Mouse (Mus musculus) hindbrain, embryonic 12.5 days (tissue): Measurements from ENCODE around the gene St6gal2. TPM values are rescaled to one million over a fixed set of nuclear protein-coding genes. Genes with fewer than 3 reads are reported as not detected.

Source experiments
- ATAC-seq: fragments of 200-750 bp; cut with Nextera tagmentation; 2 replicates; pipeline ENCODE4 v1.8.0; 2017; ENCODE audit warnings: moderate TSS enrichment; ENCODE audit not compliant: low FRiP score
- H3K27ac ChIP-seq: fragments of 300-500 bp; sonication (generic); 2 replicates; pipeline ENCODE4 v1.5.1; 2016; ENCODE audit warnings: mild to moderate bottlenecking
- H3K27me3 ChIP-seq: fragments of 300-500 bp; sonication (generic); 2 replicates; pipeline ENCODE4 v1.6.1; 2016; ENCODE audit warnings: mild to moderate bottlenecking
- H3K36me3 ChIP-seq: fragments of 300-500 bp; sonication (generic); 2 replicates; pipeline ENCODE4 v1.6.1; 2016; ENCODE audit warnings: mild to moderate bottlenecking
- H3K4me1 ChIP-seq: fragments of 300-500 bp; sonication (generic); 2 replicates; pipeline ENCODE4 v1.6.1; 2016
- H3K4me2 ChIP-seq: fragments of 300-500 bp; sonication (generic); replicated peaks from 2 replicates; pipeline ENCODE4 v1.6.1; 2016; ENCODE audit warnings: mild to moderate bottlenecking
- H3K4me3 ChIP-seq: fragments of 300-500 bp; sonication (generic); 2 replicates; pipeline ENCODE4 v1.5.1; 2016; ENCODE audit warnings: mild to moderate bottlenecking
- H3K9ac ChIP-seq: fragments of 300-500 bp; sonication (generic); 2 replicates; pipeline ENCODE4 v1.6.1; 2016; ENCODE audit warnings: mild to moderate bottlenecking, moderate library complexity
- H3K9me3 ChIP-seq: fragments of 300-500 bp; sonication (generic); replicated peaks from 2 replicates; pipeline ENCODE4 v1.6.1; 2016; ENCODE audit warnings: mild to moderate bottlenecking
- WGBS: fragments of 180-500 bp; shearing (Covaris S2); methylation state at CpG from one replicate; pipeline ENCODE4 v1.1.7; 2016; 5-methylcytosine and 5-hydroxymethylcytosine counted together
- polyA plus RNA-seq: library from polyadenylated mRNA; unstranded; fragments of >200 nt; fragmentation: Nextera tagmentation; extraction: Ambion mirVana; gene quantifications from 2 replicates; pipeline ENCODE4 v1.2.1, GENCODE M21; 2016

The St6gal2 gene
- polyA plus RNA-seq = 12.5 and 15.0 TPM in 2 replicates

GRCm38 (mm10) chr17:55445250-55446184 is at the start of gene St6gal2:
Gene St6gal2, plus strand, starts transcription at chr17:55445382.
- peak within 1 kb of the TSS; percentile 93 for H3K27ac ChIP-seq
- no peaks in the 10 kb centered on the region for H3K36me3 ChIP-seq
- H3K27me3 ChIP-seq = no peaks in the 10 kb centered on the region
- peak within 1 kb of the TSS; percentile 82 for H3K9ac ChIP-seq
- H3K4me2 ChIP-seq = peak within 1 kb of the TSS; percentile 77
- no peaks in the 10 kb centered on the region for H3K9me3 ChIP-seq
- peak within 1 kb of the TSS; percentile 75 for H3K4me3 ChIP-seq
- peaks cover 13% of the 10 kb centered on the region; the same call in 1 of the 2 replicates for H3K4me1 ChIP-seq
- WGBS = 0% methylated on average over 71 of the region's 84 CpGs
- peak; percentile 93 for ATAC-seq

- ATAC-seq = no peak
- WGBS = 91% methylated on average over 2 of the region's 2 CpGs
- no peaks in the 10 kb centered on the region for H3K9me3 ChIP-seq
- H3K9ac ChIP-seq = no peak overlapping the region
- no peak overlapping the region for H3K27ac ChIP-seq
- H3K27me3 ChIP-seq = no peaks in the 10 kb centered on the region
- H3K36me3 ChIP-seq = no peaks in the 10 kb centered on the region
- no peak overlapping the region for H3K4me3 ChIP-seq
- no peaks in the 10 kb centered on the region for H3K4me1 ChIP-seq
- no peak overlapping the region for H3K4me2 ChIP-seq
These were observed 39.1 kb upstream of the St6gal2 start for GRCm38 (mm10) chr17:55406043-55406442.

- Histone ChIP-seq H3K9me3 (no peaks in the 10 kb centered on the region), H3K36me3 (no peaks in the 10 kb centered on the region), H3K27ac (no peak overlapping the region), H3K27me3 (no peaks in the 10 kb centered on the region), H3K4me3 (no peak overlapping the region), H3K4me1 (no peaks in the 10 kb centered on the region), H3K9ac (no peak overlapping the region), H3K4me2 (no peak overlapping the region)
- ATAC-seq = no peak
- WGBS = 83% methylated on average over 2 of the region's 2 CpGs
These were observed 28.7 kb upstream of the St6gal2 start for GRCm38 (mm10) chr17:55416519-55416918.

GRCm38 (mm10) chr17:55446185-55446527 is 974 bp downstream of the St6gal2 start:
- peak; percentile 76 for ATAC-seq
- H3K27ac ChIP-seq = peak overlapping the region; percentile 93
- under 1% methylated on average over 6 of the region's 6 CpGs for WGBS

GRCm38 (mm10) chr17:55446698-55447097 is 1.5 kb downstream of the St6gal2 start:
- no peak for ATAC-seq

More at GRCm38 (mm10) chr17:55446185-55446527, 974 bp downstream of the St6gal2 start:
- Histone ChIP-seq H3K36me3 (no peaks in the 10 kb centered on the region), H3K4me1 (peaks cover 13% of the 10 kb centered on the region; the same call in 1 of the 2 replicates), H3K4me3 (peak overlapping the region; percentile 75), H3K27me3 (no peaks in the 10 kb centered on the region), H3K9me3 (no peaks in the 10 kb centered on the region), H3K4me2 (peak overlapping the region; percentile 77), H3K9ac (peak overlapping the region; percentile 82)

GRCm38 (mm10) chr17:55450943-55451342 is 5.8 kb downstream of the St6gal2 start:
- no peaks in the 10 kb centered on the region for H3K27me3 ChIP-seq
- 75% methylated on average over 2 of the region's 2 CpGs for WGBS
- H3K4me2 ChIP-seq = no peak overlapping the region
- no peak overlapping the region for H3K4me3 ChIP-seq
- H3K9me3 ChIP-seq = no peaks in the 10 kb centered on the region
- H3K36me3 ChIP-seq = no peaks in the 10 kb centered on the region
- no peak overlapping the region for H3K9ac ChIP-seq
- H3K27ac ChIP-seq = no peak overlapping the region
- ATAC-seq = no peak
- H3K4me1 ChIP-seq = peaks cover 9% of the 10 kb centered on the region; the same call in 1 of the 2 replicates

More at GRCm38 (mm10) chr17:55446698-55447097, 1.5 kb downstream of the St6gal2 start:
- H3K9me3 ChIP-seq = no peaks in the 10 kb centered on the region
- peaks cover 13% of the 10 kb centered on the region; the same call in 1 of the 2 replicates for H3K4me1 ChIP-seq
- H3K27ac ChIP-seq = no peak overlapping the region
- peak overlapping the region; percentile 77 for H3K4me2 ChIP-seq
- H3K9ac ChIP-seq = peak overlapping the region; percentile 82; the same call in 1 of the 2 replicates
- no peaks in the 10 kb centered on the region for H3K27me3 ChIP-seq
- H3K4me3 ChIP-seq = peak overlapping the region; percentile 75
- WGBS = 23% methylated on average over 4 of the region's 4 CpGs
- H3K36me3 ChIP-seq = no peaks in the 10 kb centered on the region

GRCm38 (mm10) chr17:55454487-55454886 is 9.3 kb downstream of the St6gal2 start:
- H3K36me3 ChIP-seq = no peaks in the 10 kb centered on the region
- no peak for ATAC-seq
- H3K27me3 ChIP-seq = no peaks in the 10 kb centered on the region
- WGBS = 74% methylated on average over 3 of the region's 3 CpGs
- no peak overlapping the region for H3K9ac ChIP-seq
- no peak overlapping the region for H3K27ac ChIP-seq
- H3K9me3 ChIP-seq = no peaks in the 10 kb centered on the region
- no peak overlapping the region for H3K4me3 ChIP-seq
- H3K4me2 ChIP-seq = no peak overlapping the region
- H3K4me1 ChIP-seq = no peaks in the 10 kb centered on the region

GRCm38 (mm10) chr17:55460187-55460586 is 15.0 kb downstream of the St6gal2 start:
- ATAC-seq = no peak
- Histone ChIP-seq H3K27me3 (no peaks in the 10 kb centered on the region), H3K4me3 (no peak overlapping the region), H3K36me3 (no peaks in the 10 kb centered on the region), H3K4me1 (no peaks in the 10 kb centered on the region), H3K27ac (no peak overlapping the region), H3K9ac (no peak overlapping the region), H3K9me3 (no peaks in the 10 kb centered on the region), H3K4me2 (no peak overlapping the region)
- WGBS = 86% methylated on average over 1 of the region's 1 CpGs

- no peak for ATAC-seq
- Histone ChIP-seq H3K9me3 (no peaks in the 10 kb centered on the region), H3K9ac (no peak overlapping the region), H3K27ac (no peak overlapping the region), H3K4me3 (no peak overlapping the region), H3K27me3 (no peaks in the 10 kb centered on the region), H3K4me2 (no peak overlapping the region), H3K4me1 (no peaks in the 10 kb centered on the region), H3K36me3 (no peaks in the 10 kb centered on the region)
- WGBS = 79% methylated on average over 3 of the region's 3 CpGs
These were observed 22.4 kb downstream of the St6gal2 start for GRCm38 (mm10) chr17:55467579-55467978.

GRCm38 (mm10) chr17:55468963-55469362 is 23.8 kb downstream of the St6gal2 start:
- Histone ChIP-seq H3K9me3 (no peaks in the 10 kb centered on the region), H3K9ac (no peak overlapping the region)

GRCm38 (mm10) chr17:55475974-55476373 is 30.8 kb downstream of the St6gal2 start:
- Histone ChIP-seq H3K4me2 (no peak overlapping the region), H3K9me3 (no peaks in the 10 kb centered on the region), H3K27ac (no peak overlapping the region), H3K9ac (no peak overlapping the region), H3K4me3 (no peak overlapping the region), H3K27me3 (no peaks in the 10 kb centered on the region), H3K36me3 (no peaks in the 10 kb centered on the region), H3K4me1 (no peaks in the 10 kb centered on the region)
- WGBS = 87% methylated on average over 4 of the region's 4 CpGs
- ATAC-seq = no peak

More at GRCm38 (mm10) chr17:55468963-55469362, 23.8 kb downstream of the St6gal2 start:
- Histone ChIP-seq H3K27me3 (no peaks in the 10 kb centered on the region), H3K4me2 (no peak overlapping the region), H3K4me1 (no peaks in the 10 kb centered on the region), H3K36me3 (no peaks in the 10 kb centered on the region), H3K4me3 (no peak overlapping the region), H3K27ac (no peak overlapping the region)
- ATAC-seq = no peak

- ATAC-seq = 0 out of 2 replicates have a peak, but pooled peaks have one; percentile 56
- no peak overlapping the region for H3K27ac ChIP-seq
- H3K27me3 ChIP-seq = no peaks in the 10 kb centered on the region
These were observed 32.2 kb downstream of the St6gal2 start for GRCm38 (mm10) chr17:55477361-55477760.

More at GRCm38 (mm10) chr17:55477361-55477760, 32.2 kb downstream of the St6gal2 start:
- peaks cover under 1% of the 10 kb centered on the region for H3K36me3 ChIP-seq
- no peaks in the 10 kb centered on the region for H3K4me1 ChIP-seq
- H3K4me3 ChIP-seq = no peak overlapping the region
- H3K9ac ChIP-seq = no peak overlapping the region
- H3K4me2 ChIP-seq = no peak overlapping the region
- H3K9me3 ChIP-seq = no peaks in the 10 kb centered on the region
